In genomic region chr14:62037917-62038316, GRCm38 (mm10) we compare ENCODE assay signal across 12 mouse cellular contexts.
"Had no signal": no experiment of that assay in that cellular context is flagged by ENCODE, and none has a peak within 500 bp of the region (broad histone marks: within the 10 kb centered on the region; RNA-seq: fewer than 3 reads in every experiment).

No protein-coding gene starts in this region.

- DNase-seq: kidney, adult 8-10 months; kidney, postnatal 10 days; kidney, postnatal 36 days; lung, embryonic 14.5 days; midbrain, embryonic 14.5 days; thymus, adult 18-20 months; thymus, postnatal 36 days had no signal

- H3K27ac ChIP-seq: kidney, embryonic 15.5 days; limb, embryonic 12.5 days; limb, embryonic 15.5 days; liver, embryonic 14.5 days had no signal

- H3K36me3 ChIP-seq: kidney, embryonic 15.5 days; limb, embryonic 12.5 days; limb, embryonic 15.5 days had no signal

- H3K4me3 ChIP-seq: kidney, embryonic 15.5 days; limb, embryonic 12.5 days; limb, embryonic 15.5 days had no signal

- H3K9me3 ChIP-seq: kidney, embryonic 15.5 days; limb, embryonic 12.5 days; limb, embryonic 15.5 days had no signal

- H3K9ac ChIP-seq: kidney, embryonic 15.5 days; limb, embryonic 12.5 days; limb, embryonic 15.5 days; liver, embryonic 14.5 days; liver, postnatal 0 days; lung, embryonic 14.5 days had no signal

- H3K4me1 ChIP-seq: kidney, embryonic 15.5 days had no signal

- H3K27me3 ChIP-seq: kidney, embryonic 15.5 days; limb, embryonic 15.5 days had no signal
